Mouse (Mus musculus) liver, postnatal 0 days (tissue): Measurements from ENCODE around the gene Ganab. TPM values are rescaled to one million over a fixed set of nuclear protein-coding genes. Genes with fewer than 3 reads are reported as not detected.

Experiments
- ATAC-seq: fragments of 200-750 bp; cut with Nextera tagmentation; 2 replicates; pipeline ENCODE4 v1.8.0; 2017; ENCODE audit warnings: mild to moderate bottlenecking, moderate library complexity
- DNase-seq: peaks from one replicate; pipeline ENCODE4 v3.0.0-alpha.2; 2016
- H3K27ac ChIP-seq: fragments of 300-500 bp; sonication (generic); 2 replicates; pipeline ENCODE4 v1.5.1; 2014; ENCODE audit warnings: antibody characterized with exemption, moderate library complexity, mild to moderate bottlenecking, low read depth
- H3K27me3 ChIP-seq: fragments of 300-500 bp; sonication (generic); 2 replicates; pipeline ENCODE4 v1.6.1; 2014; ENCODE audit warnings: low read length, control low read depth, mixed read lengths; ENCODE audit not compliant: insufficient read depth
- H3K36me3 ChIP-seq: fragments of 300-500 bp; sonication (generic); replicated peaks from 2 replicates; pipeline ENCODE4 v1.6.1; 2014; ENCODE audit warnings: mild to moderate bottlenecking, control low read depth, low read length, moderate library complexity, mixed read lengths; ENCODE audit not compliant: insufficient read depth
- H3K4me1 ChIP-seq: fragments of 300-500 bp; sonication (generic); 2 replicates; pipeline ENCODE4 v1.6.1; 2014; ENCODE audit warnings: antibody characterized with exemption, mild to moderate bottlenecking, control low read depth; ENCODE audit not compliant: insufficient read depth
- H3K4me2 ChIP-seq: fragments of 300-500 bp; sonication (generic); 2 replicates; pipeline ENCODE4 v1.6.1; 2014; ENCODE audit warnings: low read depth, mild to moderate bottlenecking, low read length, moderate library complexity, mixed read lengths
- H3K4me3 ChIP-seq: fragments of 300-500 bp; sonication (generic); 2 replicates; pipeline ENCODE4 v1.5.1; 2014; ENCODE audit warnings: low read depth, low read length
- H3K9ac ChIP-seq: fragments of 300-500 bp; sonication (generic); replicated peaks from 2 replicates; pipeline ENCODE4 v1.6.1; 2014; ENCODE audit warnings: mild to moderate bottlenecking, moderate library complexity
- H3K9me3 ChIP-seq: fragments of 300-500 bp; sonication (generic); 2 replicates; pipeline ENCODE4 v1.6.1; 2016; ENCODE audit warnings: mild to moderate bottlenecking, control low read depth, low read length, mixed read lengths
- CTCF ChIP-seq: sonication (generic); IDR thresholded peaks from 2 replicates; pipeline ENCODE4 v1.5.1; 2016; ENCODE audit warnings: antibody characterized with exemption, low read depth
- EP300 ChIP-seq: IDR thresholded peaks from 2 replicates; pipeline ENCODE4 v1.6.1; 2016; ENCODE audit warnings: antibody characterized with exemption, low read depth, mild to moderate bottlenecking
- WGBS: fragments of 180-500 bp; shearing (Covaris S2); extraction: QIAGEN DNeasy Blood & Tissue Kit; methylation state at CpG from one replicate; pipeline ENCODE4 v1.1.7; 2014; ENCODE audit not compliant: insufficient replicate concordance; 5-methylcytosine and 5-hydroxymethylcytosine counted together
- polyA plus RNA-seq: library from polyadenylated mRNA; unstranded; fragments of >200 nt; fragmentation: Nextera tagmentation; extraction: Ambion mirVana; gene quantifications from 2 replicates; pipeline ENCODE4 v1.2.1, GENCODE M21; 2015

The Ganab gene
- polyA plus RNA-seq, 1 experiment from 2014 or later, result 32.4 TPM

GRCm38 (mm10) chr19:8941136-8941514, 43.3 kb downstream of the Ganab start:
- Histone ChIP-seq H3K27me3 (no peaks in the 10 kb centered on the region), H3K9me3 (no peaks in the 10 kb centered on the region), H3K9ac (peak overlapping the region; percentile 98), H3K27ac (peak overlapping the region; percentile 80), H3K4me2 (peak overlapping the region; percentile 77), H3K36me3 (peaks cover 43% of the 10 kb centered on the region), H3K4me1 (peaks cover 36% of the 10 kb centered on the region), H3K4me3 (peak overlapping the region; percentile 90)
- no peak for TF ChIP-seq EP300
- no peak for TF ChIP-seq CTCF
- DNase-seq (no peak), ATAC-seq (no peak)
- WGBS, result 49% methylated on average over 10 of the region's 10 CpGs

GRCm38 (mm10) chr19:8941515-8942217, 43.8 kb downstream of the Ganab start, which contains the start of gene Mta2:
Mta2 (plus strand) TSS chr19:8941875.
- H3K27ac ChIP-seq, result peak within 1 kb of the TSS; percentile 99
- peaks cover 43% of the 10 kb centered on the region for H3K36me3 ChIP-seq
- no peaks in the 10 kb centered on the region for H3K27me3 ChIP-seq
- 0 out of 2 replicates have a peak, but pooled peaks have one; percentile 27 for TF ChIP-seq CTCF
- TF ChIP-seq EP300, result peak; percentile 49; the same call in 1 of the 2 replicates
- DNase-seq (peak; percentile 97), ATAC-seq (peak; percentile 91)
- H3K4me3 ChIP-seq, result peak within 1 kb of the TSS; percentile 90
- H3K9me3 ChIP-seq, result no peaks in the 10 kb centered on the region
- H3K4me1 ChIP-seq, result peaks cover 36% of the 10 kb centered on the region
- peak within 1 kb of the TSS; percentile 98 for H3K9ac ChIP-seq
- peak within 1 kb of the TSS; percentile 77 for H3K4me2 ChIP-seq
- under 1% methylated on average over 64 of the region's 64 CpGs for WGBS

- DNase-seq, result peak; percentile 73
- Histone ChIP-seq H3K36me3 (peaks cover 43% of the 10 kb centered on the region), H3K4me1 (peaks cover 38% of the 10 kb centered on the region), H3K27ac (peak overlapping the region; percentile 99), H3K9ac (peak overlapping the region; percentile 98), H3K9me3 (no peaks in the 10 kb centered on the region), H3K27me3 (no peaks in the 10 kb centered on the region), H3K4me3 (peak overlapping the region; percentile 90), H3K4me2 (peak overlapping the region; percentile 77)
- 1% methylated on average over 45 of the region's 46 CpGs for WGBS
- TF ChIP-seq CTCF (no peak), EP300 (no peak)
- ATAC-seq, result peak; percentile 43
Observed at GRCm38 (mm10) chr19:8942276-8942964, 44.5 kb downstream of the Ganab start.

GRCm38 (mm10) chr19:8943047-8943446, 45.2 kb downstream of the Ganab start:
- TF ChIP-seq CTCF (no peak), EP300 (no peak)
- H3K36me3 ChIP-seq, result peaks cover 48% of the 10 kb centered on the region
- ATAC-seq, result no peak
- WGBS, result 45% methylated on average over 2 of the region's 2 CpGs
- H3K4me3 ChIP-seq, result peak overlapping the region; percentile 90
- no peaks in the 10 kb centered on the region for H3K9me3 ChIP-seq
- peak overlapping the region; percentile 99; the same call in 1 of the 2 replicates for H3K27ac ChIP-seq
- peak overlapping the region; percentile 77 for H3K4me2 ChIP-seq
- DNase-seq, result no peak
- H3K9ac ChIP-seq, result peak overlapping the region; percentile 98
- peaks cover 38% of the 10 kb centered on the region for H3K4me1 ChIP-seq
- H3K27me3 ChIP-seq, result no peaks in the 10 kb centered on the region

- peak overlapping the region; percentile 90 for H3K4me3 ChIP-seq
- peak; percentile 74 for TF ChIP-seq EP300
- TF ChIP-seq CTCF, result no peak
- no peaks in the 10 kb centered on the region for H3K27me3 ChIP-seq
- H3K9ac ChIP-seq, result peak overlapping the region; percentile 98
- H3K36me3 ChIP-seq, result peaks cover 53% of the 10 kb centered on the region
- ATAC-seq (0 out of 2 replicates have a peak, but pooled peaks have one; percentile 1), DNase-seq (peak; percentile 75)
- H3K4me2 ChIP-seq, result peak overlapping the region; percentile 77
- peaks cover 38% of the 10 kb centered on the region for H3K4me1 ChIP-seq
- H3K27ac ChIP-seq, result peak overlapping the region; percentile 99
- no peaks in the 10 kb centered on the region for H3K9me3 ChIP-seq
- 23% methylated on average over 5 of the region's 5 CpGs for WGBS
Observed at GRCm38 (mm10) chr19:8944062-8944461, 46.2 kb downstream of the Ganab start.

- ATAC-seq, result peak; percentile 18; the same call in 1 of the 2 replicates
- Histone ChIP-seq H3K9ac (no peak overlapping the region), H3K4me2 (peak overlapping the region; percentile 77), H3K27ac (peak overlapping the region; percentile 99), H3K36me3 (peaks cover 57% of the 10 kb centered on the region), H3K4me1 (peaks cover 38% of the 10 kb centered on the region), H3K27me3 (no peaks in the 10 kb centered on the region), H3K4me3 (peak overlapping the region; percentile 90; the same call in 1 of the 2 replicates), H3K9me3 (no peaks in the 10 kb centered on the region)
- no peak for TF ChIP-seq EP300
- no peak for TF ChIP-seq CTCF
- peak; percentile 86 for DNase-seq
- 11% methylated on average over 5 of the region's 5 CpGs for WGBS
Observed at GRCm38 (mm10) chr19:8944750-8945149, 46.9 kb downstream of the Ganab start.
